Mouse (Mus musculus): Measurements from ENCODE around the gene Glt1d1.

DNA sequence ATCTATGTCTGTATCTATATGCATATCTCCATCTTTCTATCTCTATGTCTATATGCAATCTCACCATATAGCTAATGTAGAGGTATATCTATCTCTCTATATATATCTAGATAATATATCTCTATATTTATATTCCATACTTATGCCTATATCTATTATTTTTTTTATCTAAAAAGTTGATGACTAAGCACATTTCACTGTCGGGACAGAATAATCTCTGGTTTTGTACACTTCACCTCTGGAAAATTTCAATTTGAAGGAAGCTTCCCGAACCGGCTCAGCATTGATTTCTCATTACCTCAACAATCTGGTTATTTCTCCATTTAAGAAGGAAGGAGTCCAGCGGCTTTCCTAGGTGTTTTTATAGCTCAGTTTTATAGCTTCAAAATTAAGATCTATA, 64.5 kb downstream of the Glt1d1 start:
- TF ChIP-seq CTCF (conservative IDR thresholded peaks at IDR 0.05; ENCODE audit: insufficient read depth, insufficient read length, low read depth, low read length) (no peak), POLR2A (IDR thresholded peaks at IDR 0.05; ENCODE audit: low read depth, low read length) (no peak)

All from kidney, adult 2 months (tissue).